Mouse (Mus musculus) heart, postnatal 4 days (tissue): ENCODE measurements around the gene Arnt2. TPM values are rescaled to one million over a fixed set of nuclear protein-coding genes. Genes with fewer than 3 reads are reported as not detected.

Experiments
- DNase-seq: peaks from one replicate; pipeline ENCODE4 v3.0.0; 2021
- total RNA-seq, 2 experiments: library from RNA; stranded (reverse); gene quantifications; 2 replicates each; pipeline ENCODE4 v1.2.3; 2021

Arnt2 gene
- total RNA-seq: 1 to 10 TPM; 1.5 to 1.7 TPM

- DNase-seq: peak; percentile 12
Measured at GRCm38 (mm10) chr7:84409896-84410521, at the start of gene Arnt2. Gene Arnt2, minus strand, starts transcription at chr7:84410176.

GRCm38 (mm10) chr7:84451681-84452080, 41.7 kb upstream of the Arnt2 start:
- DNase-seq: no peak

DNA sequence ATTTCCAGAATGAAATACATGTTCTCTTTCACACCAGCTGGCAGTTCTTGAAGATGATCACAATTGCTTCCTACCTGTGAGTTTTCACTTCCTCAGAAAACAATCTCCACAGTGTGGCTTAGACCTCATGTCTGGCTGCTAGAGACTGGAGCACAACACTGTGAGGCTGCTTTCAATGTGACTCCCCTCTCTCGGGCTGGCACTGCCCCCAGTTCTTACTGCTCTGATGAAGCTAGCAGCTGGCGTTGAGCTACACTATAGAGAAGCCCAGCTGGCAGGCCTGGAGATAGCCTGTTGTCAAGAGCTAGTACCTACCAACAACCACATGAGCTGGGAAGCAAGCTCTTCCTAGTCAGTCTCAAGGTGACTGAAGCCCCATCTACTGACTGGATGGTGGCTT, 39.1 kb upstream of the Arnt2 start:
- DNase-seq: peak; percentile 7

DNA sequence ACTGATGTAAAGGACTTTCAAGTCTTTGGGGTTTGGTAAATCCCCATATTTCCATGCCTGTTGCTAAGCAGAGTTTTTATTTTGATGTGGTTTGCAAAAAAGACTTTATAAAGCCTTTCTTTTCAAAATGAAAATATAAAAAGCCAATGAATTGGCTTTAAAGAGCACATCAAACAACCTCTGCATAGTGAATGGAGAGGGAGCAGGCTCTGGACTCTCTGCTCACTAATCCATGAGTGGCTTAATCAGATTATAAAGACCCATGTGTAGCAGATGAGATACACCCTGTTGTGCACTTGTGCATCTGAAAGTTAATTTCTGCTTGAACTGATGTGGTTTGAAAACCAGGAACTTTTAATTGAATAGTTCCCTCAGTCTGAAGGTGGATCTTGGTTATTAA, 38.5 kb upstream of the Arnt2 start:
- DNase-seq: no peak

GRCm38 (mm10) chr7:84447740-84448435, 37.9 kb upstream of the Arnt2 start:
- DNase-seq: no peak

- peak; percentile 24 for DNase-seq
Measured at GRCm38 (mm10) chr7:84447060-84447459, 37.1 kb upstream of the Arnt2 start.

DNA sequence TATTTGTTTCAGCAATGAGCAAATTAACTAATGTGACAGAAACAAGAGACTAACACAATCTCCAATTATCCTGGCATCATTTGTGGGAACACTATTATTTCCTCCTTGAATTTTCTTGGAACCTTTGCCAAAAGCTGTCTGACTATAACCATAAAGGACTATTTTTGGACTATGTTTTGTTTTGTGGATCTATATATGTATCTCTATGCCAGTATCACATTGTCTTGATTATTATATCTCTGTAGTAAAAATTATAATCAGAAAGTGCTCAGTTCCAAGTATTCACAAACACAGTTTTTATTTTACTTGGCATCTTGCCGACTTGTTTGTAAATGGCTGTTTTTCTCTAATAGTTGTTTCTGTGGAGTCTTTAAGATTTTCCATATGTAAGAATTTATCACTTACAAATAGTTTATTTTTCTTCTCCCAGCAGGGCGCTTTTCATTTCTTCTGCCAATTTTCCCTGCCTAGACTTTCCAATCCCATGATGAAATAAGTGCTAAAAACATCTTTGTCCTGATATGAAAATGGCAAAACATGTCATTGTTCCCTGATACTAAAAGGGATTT, 32.5 kb upstream of the Arnt2 start:
- DNase-seq: no peak

GRCm38 (mm10) chr7:84439606-84440005, 29.6 kb upstream of the Arnt2 start:
- no peak for DNase-seq

DNA sequence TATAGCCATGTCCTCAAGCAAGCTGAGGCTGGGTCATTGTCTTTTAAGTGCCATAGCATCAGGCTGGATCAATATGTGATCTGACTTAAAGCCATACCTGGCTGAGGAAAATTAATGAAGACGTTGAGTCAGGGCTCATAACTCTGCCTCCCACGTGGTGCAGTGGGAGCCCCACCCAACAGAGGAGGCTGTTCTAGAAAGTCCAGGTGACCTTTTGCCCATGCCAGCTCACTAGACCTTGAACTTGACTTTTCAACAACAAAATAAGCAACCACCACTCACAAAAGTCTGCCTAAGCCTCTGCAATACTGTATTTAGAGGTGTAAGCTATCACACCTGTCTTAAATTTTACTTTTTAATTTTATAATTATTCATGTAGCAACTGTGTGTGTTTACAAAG, 24.9 kb upstream of the Arnt2 start:
- no peak for DNase-seq

- no peak for DNase-seq
Measured at GRCm38 (mm10) chr7:84432151-84432550, 22.2 kb upstream of the Arnt2 start.

GRCm38 (mm10) chr7:84427221-84427620, 17.2 kb upstream of the Arnt2 start:
- DNase-seq: no peak

GRCm38 (mm10) chr7:84424670-84425385, 14.9 kb upstream of the Arnt2 start:
- DNase-seq: no peak

- no peak for DNase-seq
Measured at GRCm38 (mm10) chr7:84421753-84422152, 11.8 kb upstream of the Arnt2 start.

GRCm38 (mm10) chr7:84421291-84421665, 11.3 kb upstream of the Arnt2 start:
- DNase-seq: no peak

DNA sequence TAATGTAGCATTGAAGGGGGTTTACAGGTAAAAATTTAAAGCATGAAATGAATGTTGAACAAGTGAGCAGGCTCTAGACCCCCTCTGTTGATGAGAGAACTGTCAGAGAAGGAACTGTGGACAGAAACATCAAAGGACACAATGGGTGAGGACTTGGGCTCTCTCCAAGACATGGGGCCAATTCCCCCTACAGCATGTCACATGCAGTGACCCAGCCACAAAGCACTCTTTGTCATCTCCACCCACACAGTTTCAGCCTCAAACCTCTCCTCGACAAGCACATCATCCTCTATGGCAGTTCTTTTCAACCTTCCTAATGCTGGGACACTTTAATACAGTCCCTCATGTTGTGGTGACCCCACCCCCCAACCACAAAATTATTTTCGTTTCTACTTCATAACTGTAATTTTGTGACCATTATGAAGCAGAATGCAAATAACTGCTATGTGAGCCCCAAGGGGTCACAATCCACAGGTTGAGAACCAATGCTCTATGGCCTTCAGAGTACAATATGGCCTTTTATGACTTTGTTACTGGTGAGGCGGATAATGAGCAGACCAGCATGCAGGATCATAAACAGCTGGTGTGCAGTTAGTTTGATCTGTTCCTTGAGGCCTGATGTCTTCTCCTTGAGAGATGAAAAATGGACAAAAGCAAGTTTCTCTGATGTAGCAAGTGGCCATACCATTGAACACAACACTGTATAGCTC, 10.8 kb upstream of the Arnt2 start:
- no peak for DNase-seq

DNA sequence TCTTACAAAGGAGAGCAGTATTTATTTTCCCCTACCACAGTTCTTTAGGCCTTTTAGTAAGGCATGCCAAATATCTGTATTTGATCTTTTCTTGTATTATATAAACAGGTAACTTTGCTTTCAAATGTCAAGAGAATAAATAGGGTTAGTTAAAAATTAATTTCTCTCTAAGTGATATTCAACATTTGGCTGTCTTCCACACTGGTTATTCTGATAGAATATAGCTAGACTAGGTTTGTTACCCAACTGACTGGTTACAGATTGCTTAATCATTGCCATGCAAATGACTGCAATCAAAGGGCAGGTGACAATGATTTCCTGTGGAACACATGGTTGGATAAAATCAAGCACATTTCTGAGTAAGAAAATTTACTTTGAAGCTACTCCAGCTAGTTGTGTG, 7.5 kb upstream of the Arnt2 start:
- no peak for DNase-seq

- no peak for DNase-seq
Measured at GRCm38 (mm10) chr7:84412570-84412969, 2.6 kb upstream of the Arnt2 start.

DNA sequence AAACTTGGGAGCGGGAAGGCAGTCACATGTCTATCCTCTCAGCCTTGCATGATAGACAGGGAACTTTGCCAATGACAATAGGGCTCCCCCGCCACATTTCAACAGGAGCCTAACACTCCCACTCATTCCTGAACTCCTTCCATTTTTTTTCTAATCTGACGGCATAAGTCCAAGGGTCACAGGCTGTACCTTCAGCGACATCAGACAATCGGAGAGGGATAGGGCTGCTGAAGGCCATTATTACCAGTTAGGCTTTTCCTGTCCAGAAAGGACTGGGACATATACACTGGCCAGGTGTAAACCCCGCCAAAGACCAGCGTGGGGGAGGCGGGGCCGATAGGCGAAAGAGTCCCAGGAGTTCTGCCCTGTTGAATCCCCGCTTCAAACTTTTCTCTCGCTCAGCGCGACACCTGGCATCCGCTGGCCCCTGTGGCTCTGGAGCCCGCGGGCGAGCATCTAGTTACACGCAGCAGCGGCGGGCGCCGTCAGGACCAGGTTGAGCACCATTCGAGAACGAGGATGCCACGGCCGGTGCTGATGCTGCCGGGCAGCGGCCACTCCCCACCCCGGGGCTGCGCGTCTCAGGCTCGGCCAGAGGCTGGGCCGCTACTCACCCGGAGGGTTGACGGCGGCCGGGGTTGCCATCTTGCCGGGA, 608 bp downstream of the Arnt2 start:
- peak; percentile 25 for DNase-seq

DNA sequence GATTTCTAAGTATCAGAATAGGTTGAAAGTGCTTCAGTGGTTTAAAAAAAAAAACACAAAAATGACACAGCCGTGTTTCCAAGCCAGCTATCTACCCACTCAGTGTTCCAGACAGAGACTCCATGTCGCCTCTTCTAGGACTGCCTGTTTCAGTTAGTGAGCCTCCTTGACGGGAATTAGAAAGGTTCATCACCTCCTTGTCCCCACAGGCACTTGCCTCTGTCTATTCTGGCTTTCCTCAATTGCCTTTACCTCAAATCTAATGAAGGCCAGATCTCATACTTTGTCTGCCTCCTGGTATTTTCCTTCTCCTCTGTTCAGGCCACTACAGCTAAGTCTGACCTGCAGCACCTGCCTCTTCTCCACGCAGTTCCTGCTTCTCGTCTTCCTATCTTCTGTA, 1.7 kb downstream of the Arnt2 start:
- no peak for DNase-seq

DNA sequence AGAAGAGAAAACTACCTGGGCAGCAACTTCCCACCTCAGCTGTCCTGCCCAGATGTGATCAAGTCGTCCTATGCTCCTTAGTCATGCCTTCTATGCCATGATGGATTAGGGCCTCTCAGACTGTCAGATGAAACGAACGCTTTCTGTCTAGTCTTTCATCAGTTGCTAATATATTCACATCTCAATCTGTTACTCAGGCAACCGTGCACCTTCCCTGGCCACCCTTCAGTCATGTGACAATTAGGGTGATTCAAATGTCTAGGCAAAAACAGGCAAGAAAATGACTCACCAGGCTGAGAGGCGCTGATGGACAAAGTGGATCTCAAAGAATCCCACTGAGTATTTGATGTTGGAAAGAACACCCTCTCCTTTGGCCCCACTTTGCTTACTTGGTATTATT, 6.6 kb downstream of the Arnt2 start:
- DNase-seq: no peak

DNA sequence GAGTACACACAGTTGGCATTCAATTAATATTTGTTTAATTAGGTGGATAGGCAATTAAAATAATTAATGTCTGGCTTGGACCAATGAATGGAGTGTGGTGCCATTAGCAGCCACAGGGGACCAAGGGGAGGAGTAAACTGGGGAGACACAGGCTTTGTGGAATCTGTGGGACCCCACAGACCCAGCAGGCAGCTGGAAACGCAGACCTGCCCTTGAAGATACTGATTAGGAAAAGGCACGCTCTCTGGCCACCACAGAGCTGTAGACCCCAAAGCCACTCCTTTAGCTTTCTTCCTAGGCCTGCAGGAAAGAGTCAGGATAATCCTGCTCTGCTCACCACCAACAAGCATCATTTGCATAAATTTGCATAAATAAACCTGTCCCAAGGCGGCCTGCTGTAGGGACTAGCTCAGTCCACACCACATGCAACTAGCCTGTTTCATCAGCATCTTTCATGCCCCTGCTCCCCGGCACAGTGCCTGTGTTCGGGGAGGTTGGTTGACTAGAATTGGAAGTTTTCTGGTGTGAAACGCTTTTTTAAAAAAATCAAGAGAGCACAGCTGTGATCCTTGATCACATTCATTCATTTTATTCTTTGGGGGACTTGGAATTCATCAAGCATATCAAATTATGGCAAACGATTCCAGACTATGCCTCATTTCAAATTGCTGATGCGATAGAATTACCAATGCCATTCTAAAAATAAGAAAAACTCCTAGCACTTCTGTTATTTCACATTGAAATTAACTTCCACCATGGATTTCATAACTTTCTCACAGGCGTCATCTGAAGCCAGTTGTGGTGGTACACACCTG, 8.1 kb downstream of the Arnt2 start:
- DNase-seq: no peak
